Mouse (Mus musculus) olfactory bulb, adult 2 months (tissue): ENCODE results near the gene Creb5.

Source experiments
- CTCF ChIP-seq: fragments of 200-500 bp; IDR thresholded peaks from 2 replicates; pipeline ENCODE4 v1.5.1; 2012; ENCODE audit warnings: low read depth, mild to moderate bottlenecking, low read length, moderate library complexity; ENCODE audit not compliant: insufficient read depth
- POLR2A ChIP-seq: fragments of 200-500 bp; IDR thresholded peaks from 2 replicates; pipeline ENCODE4 v1.6.1; 2012; ENCODE audit warnings: mild to moderate bottlenecking, low read depth, low read length, moderate library complexity; ENCODE audit not compliant: insufficient read depth

GRCm38 (mm10) chr6:53463261-53463813 is 176.3 kb downstream of the Creb5 start:
- TF ChIP-seq CTCF, result no peak
- TF ChIP-seq POLR2A, result no peak
